Mouse (Mus musculus) ES-Bruce4 (cell line): Measurements from ENCODE around the gene Szt2.

Experiments used
- CTCF ChIP-seq: IDR thresholded peaks from one replicate; pipeline ENCODE4 v1.8.1; 2011; ENCODE audit warnings: low read depth, low read length
- EP300 ChIP-seq: IDR thresholded peaks from 2 replicates; pipeline ENCODE4 v1.6.1; 2011; ENCODE audit warnings: low read depth, low read length; ENCODE audit not compliant: insufficient read depth

- TF ChIP-seq EP300 (no peak), CTCF (no peak)
These were observed 57.2 kb downstream of the Szt2 start for GRCm38 (mm10) chr4:118351828-118352227.
